Mouse (Mus musculus): ENCODE results near the gene Papolg.
"Not testable (repeated sequence)": the region's sequence is repeated elsewhere in the genome, so short reads cannot be mapped to it uniquely, and the experiment has no call there.

Gene Papolg

DNA sequence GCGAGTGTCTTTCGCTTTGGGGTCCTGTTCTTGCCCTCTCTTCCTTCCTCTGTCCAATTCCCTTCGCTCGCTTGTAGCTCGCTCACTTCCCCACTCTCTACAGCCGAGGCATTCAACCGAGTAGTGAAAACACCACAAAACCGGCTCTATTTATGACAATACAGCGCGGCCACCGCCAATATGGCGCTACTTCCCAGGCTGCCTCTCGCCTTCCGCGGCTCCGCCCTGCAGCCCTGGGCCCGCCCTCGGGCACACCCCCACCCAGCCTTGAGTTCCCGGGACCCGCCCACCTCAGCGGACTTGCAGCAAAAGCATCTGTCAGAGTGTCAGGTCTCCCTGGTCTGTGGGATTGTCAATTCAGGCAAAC lies at the start of gene Papolg:
Gene Papolg (minus strand): TSS at position 194 of the 367 bp plus-strand sequence.
- peak; percentile 93 for DNase-seq (ENCODE audit: low spot score)

DNA sequence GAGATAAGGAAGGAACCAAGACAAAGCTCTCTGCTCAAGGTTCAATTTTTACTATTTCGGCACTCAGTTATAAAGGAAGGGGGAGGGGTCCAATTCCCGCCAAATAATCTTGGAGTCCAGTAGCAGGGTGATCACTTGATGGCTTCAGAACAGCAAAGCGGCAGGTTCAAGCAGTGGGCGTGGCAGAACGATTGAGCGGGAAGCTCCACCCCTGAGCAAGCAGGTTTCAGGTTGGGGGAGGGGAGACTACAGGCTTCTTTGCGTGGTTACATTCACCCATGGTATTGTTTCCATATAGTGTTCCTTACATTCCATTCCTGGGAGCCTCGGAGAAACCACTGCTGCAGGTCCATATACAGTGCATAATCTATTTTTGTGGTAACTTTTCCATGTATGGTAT lies 33.1 kb upstream of the Papolg start:
- DNase-seq (ENCODE audit: low spot score) = peak; percentile 2

DNA sequence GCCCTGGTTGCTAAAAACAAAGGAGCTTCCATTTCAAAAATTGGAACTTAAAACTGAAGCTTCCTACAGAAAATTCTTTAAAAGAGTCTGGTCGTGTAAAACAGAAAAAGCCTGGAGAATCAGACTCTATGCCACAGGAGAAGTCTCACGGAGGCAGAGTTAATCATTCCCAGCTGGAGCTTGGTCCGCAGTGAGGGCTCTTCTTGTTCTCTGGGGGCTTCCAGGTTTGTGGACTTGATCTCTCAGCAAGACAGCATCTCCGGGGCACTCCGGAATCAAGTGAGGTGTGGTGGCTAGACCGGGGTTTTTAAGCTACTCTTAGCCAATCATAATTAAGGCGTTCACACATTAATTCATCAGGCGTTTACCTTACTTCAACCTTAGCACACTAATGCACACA lies 32.6 kb upstream of the Papolg start:
- no peak for DNase-seq (ENCODE audit: low spot score)

DNA sequence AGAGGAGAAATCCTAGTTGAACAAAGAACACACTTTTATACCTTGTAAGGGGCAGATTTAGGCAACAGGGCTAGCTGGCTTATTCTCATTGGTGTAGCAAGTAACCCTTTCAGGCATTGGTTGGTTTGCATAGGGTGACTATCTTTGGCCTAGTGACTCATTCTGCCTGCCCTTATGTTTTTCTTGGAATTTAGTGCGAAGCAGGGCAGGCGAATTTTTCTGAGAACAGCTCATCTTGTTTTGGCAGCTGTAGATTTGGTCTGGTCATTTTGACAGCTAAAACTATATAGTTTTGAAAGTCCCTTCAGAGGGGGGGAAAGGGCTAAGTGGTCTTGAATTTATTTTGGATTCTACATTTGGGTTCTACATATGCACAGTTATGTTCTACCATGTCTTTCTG lies 18.8 kb upstream of the Papolg start:
- DNase-seq (ENCODE audit: low spot score) = not testable (repeated sequence)

DNA sequence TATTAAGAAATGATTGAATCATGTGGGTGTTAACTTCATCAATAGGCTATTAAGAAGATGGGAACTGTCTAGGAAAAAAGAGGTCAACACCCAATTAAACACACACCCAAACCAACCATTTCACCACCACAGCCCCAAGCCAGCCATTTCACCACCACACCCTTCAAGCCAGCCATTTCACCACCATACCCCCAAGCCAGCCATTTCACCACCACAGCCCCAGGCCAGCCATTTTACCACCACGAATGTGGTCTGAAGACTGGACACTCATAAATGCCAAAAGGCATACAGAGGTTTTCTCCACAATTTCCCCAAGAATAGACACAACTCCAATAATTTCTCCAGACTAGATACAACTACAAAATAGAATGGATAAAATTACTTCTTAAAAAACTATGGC lies 8.9 kb upstream of the Papolg start:
- DNase-seq (ENCODE audit: low spot score) = no peak

DNA sequence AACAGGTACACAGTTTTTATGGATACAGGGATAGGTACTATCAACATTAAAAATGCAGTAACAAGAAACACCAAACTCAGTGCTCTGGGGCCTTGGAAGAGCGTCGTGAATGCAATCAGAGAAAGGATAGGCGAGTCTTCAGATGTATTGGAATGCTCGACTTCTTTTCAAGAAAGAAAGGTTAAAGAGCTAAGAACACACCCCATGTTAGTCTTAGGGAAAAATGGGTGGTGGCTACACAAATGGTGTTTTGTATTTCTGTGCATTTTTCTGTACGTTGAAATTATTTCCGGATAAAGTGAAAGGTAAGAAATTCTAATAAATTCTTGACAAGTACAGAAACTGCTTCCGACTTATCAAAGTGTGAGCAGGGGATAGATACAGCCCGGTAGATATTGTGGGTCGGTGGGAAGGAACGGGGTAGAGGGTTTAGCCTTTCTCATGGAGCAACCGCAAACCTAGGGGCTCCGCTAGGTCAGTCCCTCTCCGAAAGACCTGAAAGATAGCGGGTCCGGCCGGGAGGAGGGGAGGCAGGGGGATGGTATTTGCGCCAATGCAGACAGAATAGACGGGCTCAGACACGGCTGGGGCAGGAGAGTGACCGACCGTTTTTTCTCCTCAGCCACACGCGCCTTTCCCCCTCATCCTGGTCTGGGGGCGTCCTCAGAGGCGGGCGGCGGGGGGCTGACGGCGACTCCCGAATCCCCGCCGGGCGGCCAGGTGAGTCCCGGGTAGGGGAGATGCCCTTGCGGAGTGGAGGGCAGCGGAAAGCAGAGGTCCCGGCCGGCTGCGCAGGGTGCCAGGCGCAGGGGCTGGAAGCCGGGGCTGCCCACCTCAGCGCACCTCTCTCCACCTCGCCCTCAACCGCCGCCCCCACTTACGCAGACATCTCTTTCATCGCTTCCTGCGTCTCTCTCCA lies 653 bp downstream of the Papolg start:
- DNase-seq (ENCODE audit: low spot score) = no peak

DNA sequence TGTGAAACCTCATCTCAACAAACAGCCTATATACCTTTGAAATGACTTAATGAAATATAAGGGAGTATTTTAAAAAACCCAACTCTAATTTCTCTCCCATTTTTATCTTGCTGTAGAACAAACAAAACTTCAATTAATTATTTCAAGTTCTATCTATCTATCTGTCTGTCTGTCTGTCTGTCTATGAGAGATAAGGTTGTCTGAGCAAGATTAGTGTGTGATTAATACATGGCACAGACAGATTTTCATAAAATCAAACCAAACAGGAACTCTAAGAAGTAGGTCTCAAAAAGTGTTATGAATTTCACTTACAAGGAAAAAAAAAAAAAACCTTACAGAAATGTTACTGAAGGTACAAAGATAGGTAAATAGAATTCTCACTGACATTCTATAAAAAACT lies 1.5 kb downstream of the Papolg start:
- DNase-seq (ENCODE audit: low spot score) = no peak

DNA sequence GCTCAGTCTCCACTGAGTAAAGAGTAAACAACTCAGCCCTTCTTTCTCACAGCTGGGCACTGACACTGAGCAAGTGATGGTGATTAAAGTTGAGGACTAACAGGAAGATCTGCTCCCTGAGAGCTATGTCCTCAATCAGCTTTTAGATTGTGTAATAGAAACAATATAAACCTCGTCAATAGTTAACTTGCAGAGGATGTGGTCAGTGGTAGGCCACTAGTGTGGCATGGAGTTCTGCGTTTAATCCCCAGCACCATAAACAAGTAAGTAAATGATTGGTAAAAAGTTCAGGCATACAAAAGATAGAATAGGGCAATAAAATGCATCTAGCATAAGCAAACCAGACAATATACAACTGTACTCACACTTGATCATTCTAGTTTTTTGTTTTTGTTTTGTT lies 30.7 kb downstream of the Papolg start:
- no peak for DNase-seq (ENCODE audit: low spot score)

DNA sequence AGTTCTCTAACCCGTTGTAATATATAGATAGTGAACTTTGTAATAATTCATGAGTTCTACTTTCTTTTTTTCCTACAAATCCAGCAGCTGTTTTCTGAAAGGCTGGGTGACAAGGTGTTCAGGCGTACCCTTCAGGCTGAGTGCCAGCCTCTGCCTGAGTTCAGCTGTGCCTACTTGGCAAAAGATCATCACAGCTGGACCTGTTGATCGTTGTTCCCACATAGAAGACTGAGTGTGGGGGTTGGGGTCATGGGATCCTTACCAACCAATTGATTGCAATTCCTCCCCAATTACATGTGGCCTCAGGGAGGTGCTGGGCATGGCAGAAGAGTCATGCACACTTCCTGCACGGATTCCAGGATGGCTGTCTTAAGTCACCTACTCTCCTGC lies 38.3 kb downstream of the Papolg start:
- DNase-seq (ENCODE audit: low spot score) = no peak

DNA sequence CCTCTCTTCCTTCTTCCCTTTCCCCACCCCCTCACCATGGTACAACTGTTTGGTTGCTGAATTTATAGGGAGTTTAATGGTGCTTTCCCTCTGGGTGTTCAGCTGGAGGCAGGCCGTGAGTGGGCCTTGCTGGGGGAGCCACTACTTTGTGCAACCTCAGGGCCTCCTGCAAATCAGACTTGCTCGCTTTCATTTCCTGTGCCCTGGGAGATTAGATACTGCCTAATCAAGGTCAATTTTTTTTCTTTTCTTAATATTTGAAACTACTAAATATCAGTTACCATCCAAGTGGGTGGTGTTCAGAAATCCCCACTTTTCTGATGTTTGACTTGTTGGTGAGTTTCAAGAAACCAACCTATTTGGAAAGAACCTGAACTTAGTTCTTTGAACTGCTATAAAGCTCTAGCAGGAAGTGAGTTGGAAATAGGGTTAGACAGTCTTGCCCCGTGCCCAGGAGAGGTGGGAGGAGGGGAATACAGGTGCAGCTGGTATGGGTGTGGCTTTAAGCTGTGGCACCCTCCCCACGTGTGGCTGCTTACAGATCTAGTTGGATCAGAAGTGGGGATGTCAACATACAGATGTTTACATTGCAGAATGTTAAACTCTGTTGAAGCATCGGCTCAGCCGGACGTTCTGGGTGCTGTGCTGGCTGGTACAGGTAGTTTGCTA lies 38.9 kb downstream of the Papolg start:
- DNase-seq (ENCODE audit: low spot score) = peak; percentile 44

DNA sequence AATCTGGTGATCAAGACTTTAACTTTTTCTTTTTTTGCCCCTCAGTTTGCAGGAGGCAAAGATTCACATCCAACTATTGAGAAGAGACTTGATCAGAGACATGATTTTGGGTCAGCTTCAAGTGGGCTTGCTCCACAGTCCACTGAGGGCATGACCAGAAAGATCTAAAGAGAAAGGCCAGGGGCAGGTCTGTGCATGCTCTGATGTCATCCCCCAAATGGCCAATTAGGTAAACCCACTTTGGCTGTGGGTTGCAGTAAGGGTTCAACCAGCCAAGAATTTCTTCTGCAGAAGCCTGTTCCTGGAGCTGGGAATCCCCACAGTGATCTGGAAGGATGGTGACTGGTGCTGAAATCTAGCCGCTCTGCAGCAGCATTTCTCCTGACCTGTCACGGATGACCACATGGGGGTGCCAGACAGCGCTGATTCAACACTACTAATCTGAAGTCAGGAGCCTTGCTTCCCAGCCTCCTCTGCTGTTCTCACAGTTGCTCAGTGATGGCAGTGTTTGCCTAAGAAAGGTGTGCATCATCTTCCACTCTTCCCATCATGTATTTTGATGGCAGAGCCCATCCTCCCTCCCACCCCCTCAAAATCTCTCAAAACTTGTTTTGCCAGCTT lies 39.8 kb downstream of the Papolg start:
- peak; percentile 63 for DNase-seq (ENCODE audit: low spot score)

DNA sequence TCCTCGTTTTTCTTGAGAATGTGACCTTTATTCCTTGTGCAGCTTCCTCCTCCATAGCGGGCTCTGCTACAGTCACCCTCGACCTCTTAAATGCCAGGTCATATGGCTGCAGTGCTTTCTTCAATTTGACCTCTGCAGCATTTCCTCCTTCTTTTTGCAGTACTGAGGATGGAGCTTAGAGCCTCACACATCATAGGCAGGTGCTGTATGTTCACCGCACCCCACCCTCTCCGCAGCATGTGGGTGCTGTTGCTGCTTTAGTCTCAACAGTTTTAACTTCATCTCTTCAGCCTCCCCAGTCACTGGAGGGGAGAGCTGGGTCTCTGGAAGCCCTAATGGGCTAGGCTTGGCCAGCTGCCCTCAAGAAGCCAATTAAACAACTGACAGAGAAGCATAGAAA lies 41.7 kb downstream of the Papolg start:
- peak; percentile 23 for DNase-seq (ENCODE audit: low spot score)

DNA sequence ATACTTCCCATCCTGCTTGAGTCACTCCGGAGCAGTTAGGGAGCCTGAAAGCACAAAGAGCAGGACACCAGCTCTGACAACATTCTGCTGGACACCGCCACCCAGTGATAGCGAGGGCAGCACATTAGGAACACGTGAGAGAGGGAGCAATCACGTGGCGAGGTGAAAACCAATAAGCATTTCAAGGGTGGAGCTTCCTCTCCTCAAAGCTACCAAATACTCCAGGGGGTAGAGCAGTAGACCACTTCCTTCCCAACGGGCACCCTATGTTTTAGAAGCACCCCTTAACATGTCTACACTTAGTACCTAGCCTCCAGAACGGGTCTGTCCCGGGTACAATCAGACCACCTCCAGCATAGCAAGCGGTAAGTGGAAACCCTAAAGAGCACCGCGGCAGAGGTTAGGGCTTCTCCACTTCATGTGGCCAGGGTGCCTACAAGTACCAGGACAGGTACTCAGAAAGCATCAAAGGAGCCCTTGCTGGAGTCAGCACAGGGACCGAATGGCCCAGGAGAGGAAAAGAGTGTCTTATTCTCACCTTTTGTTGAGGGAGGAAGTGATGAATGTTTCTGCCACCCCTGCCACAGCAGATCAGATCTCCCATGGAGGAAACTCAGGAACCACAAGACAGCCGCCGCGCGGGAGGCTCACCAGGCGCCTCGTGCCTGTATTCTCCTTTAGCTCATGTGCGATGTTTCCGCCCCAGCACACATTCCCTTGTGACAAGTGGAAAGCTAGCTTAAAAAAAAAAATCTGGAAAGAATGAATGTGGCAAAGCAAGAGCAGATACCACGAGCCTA lies 48.8 kb downstream of the Papolg start:
- peak; percentile 83 for DNase-seq (ENCODE audit: low spot score)

DNA sequence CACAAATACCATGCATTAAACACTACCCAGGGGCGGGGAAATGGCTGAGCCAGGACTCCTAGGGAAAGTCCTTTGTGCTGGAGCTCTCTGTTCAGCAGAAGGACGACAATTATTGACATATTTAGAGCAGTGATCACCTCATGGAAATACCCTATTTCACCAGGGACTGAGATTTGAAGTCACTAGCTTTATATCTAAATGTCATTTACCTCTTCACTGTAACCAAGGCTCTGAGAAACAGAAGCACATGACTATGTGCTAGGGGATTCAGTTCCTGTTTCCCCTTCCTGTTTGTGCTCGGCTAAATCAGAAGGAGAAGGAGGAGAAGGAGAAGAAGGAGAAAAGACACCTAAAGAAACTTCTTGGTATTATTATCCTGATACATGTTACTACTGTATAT lies 71.8 kb downstream of the Papolg start:
- no peak for DNase-seq (ENCODE audit: low spot score)

DNA sequence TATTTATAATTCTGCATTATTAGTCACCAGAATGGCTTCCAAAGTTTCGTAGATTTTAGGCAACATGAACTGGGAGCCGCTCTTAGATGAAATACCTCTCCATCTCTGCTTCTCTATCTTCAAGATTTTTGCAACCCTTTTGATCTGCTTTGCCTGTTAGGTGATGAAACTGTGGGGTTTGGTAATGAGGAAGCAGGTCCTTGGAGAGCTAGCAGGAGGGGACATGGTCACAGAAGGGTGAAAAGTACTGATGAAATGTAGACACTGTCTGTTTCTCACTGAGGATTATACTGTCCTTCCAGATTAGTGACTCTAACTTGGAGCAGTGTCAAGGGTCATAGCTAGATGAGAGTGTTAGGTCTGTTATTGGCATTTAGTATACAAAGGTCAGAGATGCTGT lies 73.4 kb downstream of the Papolg start:
- no peak for DNase-seq (ENCODE audit: low spot score)

DNA sequence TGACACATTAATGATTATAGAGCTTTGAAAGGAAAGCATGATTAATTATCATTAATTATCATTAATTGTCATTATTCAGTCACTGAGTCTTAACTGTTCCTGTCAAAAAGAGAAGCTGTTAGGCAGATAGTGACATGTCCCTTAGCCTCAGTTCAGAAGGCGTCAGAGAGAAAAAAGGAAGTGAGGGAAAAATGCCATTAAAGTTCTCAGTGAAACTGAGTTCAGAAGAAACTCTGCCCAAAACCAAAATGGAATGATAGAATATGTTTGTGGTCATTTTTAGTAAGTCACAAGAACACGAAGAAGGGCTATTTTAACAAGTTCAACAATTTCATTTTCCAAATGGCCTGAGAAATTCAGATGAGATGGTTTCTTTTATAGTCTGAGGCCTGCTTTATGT lies 74.1 kb downstream of the Papolg start:
- no peak for DNase-seq (ENCODE audit: low spot score)

DNA sequence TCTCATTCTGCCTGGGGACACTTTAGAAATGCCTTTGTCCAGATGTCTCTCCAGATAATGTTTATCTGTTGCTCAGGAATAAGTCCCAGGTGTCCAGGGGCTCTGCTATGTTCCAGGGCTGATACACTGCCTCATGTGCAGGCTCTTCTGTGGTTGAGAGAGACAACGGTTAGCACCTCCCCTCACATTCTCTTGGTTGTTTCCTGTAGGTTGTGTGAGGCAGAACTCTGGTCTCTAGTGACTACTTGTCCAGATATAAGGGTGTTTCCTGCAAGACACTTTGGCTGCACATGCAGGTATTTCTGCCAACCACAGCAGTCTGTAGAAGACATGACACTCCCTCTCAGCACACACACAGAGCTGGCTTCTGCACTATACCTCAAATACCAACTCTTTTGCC lies 76.3 kb downstream of the Papolg start:
- no peak for DNase-seq (ENCODE audit: low spot score)

All from T-cell, adult 2 months (primary cell).